Mouse (Mus musculus) liver, adult 2 months (tissue): ENCODE measurements around the gene Gm20388. TPM values are rescaled to one million over a fixed set of nuclear protein-coding genes. Genes with fewer than 3 reads are reported as not detected.

Experiments
- DNase-seq: peaks from one replicate; pipeline ENCODE4 v3.0.0-alpha.2; 2011; ENCODE audit warnings: low read depth, low spot score; ENCODE audit errors: extremely low read depth
- H3K27ac ChIP-seq: fragments of 200-500 bp; replicated peaks from 2 replicates; pipeline ENCODE4 v1.5.1; 2012; ENCODE audit warnings: low read depth, mild to moderate bottlenecking, control low read depth, inconsistent platforms, low read length; ENCODE audit not compliant: insufficient read depth
- H3K27me3 ChIP-seq: fragments of 200-500 bp; 2 replicates; pipeline ENCODE4 v1.6.1; 2012; ENCODE audit warnings: mild to moderate bottlenecking, moderate library complexity, low read length, inconsistent platforms; ENCODE audit not compliant: control insufficient read depth, insufficient read depth
- H3K36me3 ChIP-seq: fragments of 200-500 bp; 2 replicates; pipeline ENCODE4 v1.6.1; 2012; ENCODE audit warnings: low read length, inconsistent platforms; ENCODE audit not compliant: control insufficient read depth, insufficient read depth
- H3K4me1 ChIP-seq: fragments of 200-500 bp; 2 replicates; pipeline ENCODE4 v1.6.1; 2011; ENCODE audit warnings: low read length; ENCODE audit not compliant: control insufficient read depth, insufficient read depth
- H3K4me3 ChIP-seq: fragments of 200-500 bp; 2 replicates; pipeline ENCODE4 v1.5.1; 2011; ENCODE audit warnings: low read depth, mild to moderate bottlenecking, control low read depth, low read length, moderate library complexity; ENCODE audit not compliant: insufficient read depth
- H3K79me2 ChIP-seq: fragments of 200-500 bp; 2 replicates; pipeline ENCODE4 v1.6.1; 2012; ENCODE audit warnings: inconsistent platforms, mild to moderate bottlenecking, low read length, moderate library complexity; ENCODE audit not compliant: control insufficient read depth, insufficient read depth
- H3K9ac ChIP-seq: fragments of 200-500 bp; 2 replicates; pipeline ENCODE4 v1.6.1; 2012; ENCODE audit warnings: low read depth, mild to moderate bottlenecking, control low read depth, inconsistent platforms, low read length
- CTCF ChIP-seq: fragments of 200-500 bp; IDR thresholded peaks from 2 replicates; pipeline ENCODE4 v1.5.1; 2011; ENCODE audit warnings: low read depth, low read length, control low read depth
- POLR2A ChIP-seq: fragments of 200-500 bp; IDR thresholded peaks from 2 replicates; pipeline ENCODE4 v1.6.1; 2011; ENCODE audit warnings: low read length, control low read depth; ENCODE audit not compliant: insufficient read depth; ENCODE audit errors: extremely low read depth
- WGBS: fragments of 180-500 bp; shearing (Covaris S2); methylation state at CpG from one replicate; pipeline ENCODE4 v1.1.7; 2018; 5-methylcytosine and 5-hydroxymethylcytosine counted together
- polyA plus RNA-seq: library from polyadenylated mRNA; depleted of rRNA; stranded (reverse); fragments of >200 nt; gene quantifications from 2 replicates; pipeline ENCODE4 v1.2.3, GENCODE M21; 2012
- total RNA-seq: library from RNA; depleted of rRNA; stranded (reverse); fragments of >200 nt; gene quantifications from 2 replicates; pipeline ENCODE4 v1.2.3, GENCODE M21; 2014

Gm20388 gene
- total and polyA plus RNA-seq, 2 experiments, result 6.4 to 19.9 TPM

GRCm38 (mm10) chr8:121043719-121044440, 1133.2 kb downstream of the Gm20388 start:
- H3K27ac ChIP-seq, result no peak overlapping the region
- no peak overlapping the region for H3K9ac ChIP-seq
- TF ChIP-seq POLR2A (no peak), CTCF (no peak)
- no peaks in the 10 kb centered on the region for H3K4me1 ChIP-seq
- no peaks in the 10 kb centered on the region for H3K27me3 ChIP-seq
- no peaks in the 10 kb centered on the region for H3K79me2 ChIP-seq
- H3K36me3 ChIP-seq, result no peaks in the 10 kb centered on the region
- 30% methylated on average over 19 of the region's 19 CpGs for WGBS
- H3K4me3 ChIP-seq, result no peak overlapping the region
- no peak for DNase-seq

GRCm38 (mm10) chr8:121047441-121047840, 1136.8 kb downstream of the Gm20388 start:
- WGBS, result 74% methylated on average over 9 of the region's 9 CpGs

GRCm38 (mm10) chr8:121058081-121058480, 1147.4 kb downstream of the Gm20388 start:
- Histone ChIP-seq H3K27ac (no peak overlapping the region), H3K27me3 (no peaks in the 10 kb centered on the region), H3K79me2 (no peaks in the 10 kb centered on the region), H3K36me3 (no peaks in the 10 kb centered on the region), H3K9ac (no peak overlapping the region), H3K4me1 (no peaks in the 10 kb centered on the region), H3K4me3 (no peak overlapping the region)
- WGBS, result 79% methylated on average over 9 of the region's 9 CpGs
- DNase-seq, result no peak
- TF ChIP-seq CTCF (no peak), POLR2A (no peak)

More at GRCm38 (mm10) chr8:121047441-121047840, 1136.8 kb downstream of the Gm20388 start:
- H3K4me1 ChIP-seq, result no peaks in the 10 kb centered on the region
- no peaks in the 10 kb centered on the region for H3K79me2 ChIP-seq
- H3K4me3 ChIP-seq, result no peak overlapping the region
- no peaks in the 10 kb centered on the region for H3K27me3 ChIP-seq
- DNase-seq, result no peak
- TF ChIP-seq CTCF (peak; percentile 16; the same call in 1 of the 2 replicates), POLR2A (no peak)
- H3K9ac ChIP-seq, result no peak overlapping the region
- H3K36me3 ChIP-seq, result no peaks in the 10 kb centered on the region
- H3K27ac ChIP-seq, result no peak overlapping the region

- H3K27ac ChIP-seq, result no peak overlapping the region
- 78% methylated on average over 7 of the region's 7 CpGs for WGBS
- TF ChIP-seq POLR2A, result no peak
- TF ChIP-seq CTCF, result no peak
- no peak overlapping the region for H3K9ac ChIP-seq
- no peaks in the 10 kb centered on the region for H3K4me1 ChIP-seq
- no peak overlapping the region for H3K4me3 ChIP-seq
- H3K27me3 ChIP-seq, result no peaks in the 10 kb centered on the region
- DNase-seq, result no peak
- no peaks in the 10 kb centered on the region for H3K36me3 ChIP-seq
- H3K79me2 ChIP-seq, result no peaks in the 10 kb centered on the region
These were observed 1148.5 kb downstream of the Gm20388 start for GRCm38 (mm10) chr8:121059098-121059497.

- H3K79me2 ChIP-seq, result no peaks in the 10 kb centered on the region
- H3K27me3 ChIP-seq, result no peaks in the 10 kb centered on the region
- no peaks in the 10 kb centered on the region for H3K4me1 ChIP-seq
- H3K9ac ChIP-seq, result no peak overlapping the region
- TF ChIP-seq CTCF (no peak), POLR2A (no peak)
- WGBS, result 90% methylated on average over 6 of the region's 6 CpGs
- no peak overlapping the region for H3K27ac ChIP-seq
- no peak for DNase-seq
- no peaks in the 10 kb centered on the region for H3K36me3 ChIP-seq
- no peak overlapping the region for H3K4me3 ChIP-seq
These were observed 1151.9 kb downstream of the Gm20388 start for GRCm38 (mm10) chr8:121062521-121062920.

GRCm38 (mm10) chr8:121063649-121064048, 1153.0 kb downstream of the Gm20388 start:
- H3K4me3 ChIP-seq, result no peak overlapping the region
- no peaks in the 10 kb centered on the region for H3K36me3 ChIP-seq
- no peaks in the 10 kb centered on the region for H3K4me1 ChIP-seq
- WGBS, result 75% methylated on average over 13 of the region's 13 CpGs
- no peaks in the 10 kb centered on the region for H3K27me3 ChIP-seq
- H3K79me2 ChIP-seq, result no peaks in the 10 kb centered on the region
- no peak overlapping the region for H3K9ac ChIP-seq
- no peak overlapping the region for H3K27ac ChIP-seq
- TF ChIP-seq CTCF (no peak), POLR2A (no peak)
- no peak for DNase-seq
